10 mouse cellular contexts compared by ENCODE assay signal in the genomic region with DNA sequence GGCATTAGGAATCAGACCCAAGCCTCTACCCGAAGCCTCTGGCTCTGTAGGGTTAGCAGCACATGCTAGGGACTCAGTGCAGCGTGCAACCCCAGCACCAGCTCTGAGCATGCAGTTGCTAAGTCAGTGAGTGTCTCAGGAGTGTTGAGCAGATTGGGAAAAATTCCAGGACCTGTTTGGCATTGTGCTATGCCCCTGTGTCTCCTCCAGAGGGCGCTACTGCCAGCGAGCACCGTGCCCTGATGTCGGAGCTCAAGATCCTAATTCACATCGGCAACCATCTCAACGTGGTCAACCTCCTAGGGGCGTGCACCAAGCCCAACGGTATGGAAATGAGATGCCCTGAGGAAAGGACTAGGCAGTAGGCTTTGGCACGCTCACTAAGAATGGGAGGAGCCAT. TPM values are rescaled to one million over a fixed set of nuclear protein-coding genes. Genes with fewer than 3 reads are reported as not detected.
DNase-seq lines count a peak whose midpoint lies in the region; ATAC-seq and TF ChIP-seq lines count a peak whose summit lies in the region.
"Had no signal": no experiment of that assay in that cellular context is flagged by ENCODE, and none has a peak within 500 bp of the region (broad histone marks: within the 10 kb centered on the region; RNA-seq: fewer than 3 reads in every experiment).

No protein-coding gene starts in this region.

- no peak overlapping the region for H3K27ac ChIP-seq in layer of hippocampus, adult 2 months
- no peak overlapping the region for H3K27ac ChIP-seq in cortical plate, adult 2 months (ENCODE audit: insufficient read depth, low read length)
- H3K27ac ChIP-seq in heart, postnatal 0 days (ENCODE audit: low read depth): no peak overlapping the region
- H3K27ac ChIP-seq in neural tube, embryonic 12.5 days: no peak overlapping the region
- H3K27ac ChIP-seq: liver, embryonic 15.5 days had no signal

- H3K4me3 ChIP-seq in layer of hippocampus, adult 2 months: no peak overlapping the region
- no peak overlapping the region for H3K4me3 ChIP-seq in cortical plate, adult 2 months (ENCODE audit: insufficient read depth, low read length)
- no peak overlapping the region for H3K4me3 ChIP-seq in heart, postnatal 0 days (ENCODE audit: low read depth, low read length)
- H3K4me3 ChIP-seq in neural tube, embryonic 12.5 days: no peak overlapping the region
- H3K4me3 ChIP-seq: liver, embryonic 15.5 days had no signal

- TF ChIP-seq POLR2A in cortical plate, adult 2 months (IDR thresholded peaks at IDR 0.05; ENCODE audit: extremely low read depth, insufficient read depth, low read length): no peak

- H3K9me3 ChIP-seq in heart, postnatal 0 days (replicated peaks; ENCODE audit: control insufficient read depth, low read length): no peaks in the 10 kb centered on the region
- H3K9me3 ChIP-seq in neural tube, embryonic 12.5 days: no peaks in the 10 kb centered on the region
- H3K9me3 ChIP-seq: liver, embryonic 15.5 days had no signal

- ATAC-seq in heart, postnatal 0 days (ENCODE audit: insufficient read depth, low read depth): peak; percentile 61; the same call in 1 of the 2 replicates
- ATAC-seq in neural tube, embryonic 12.5 days (ENCODE audit: low FRiP score, low read depth): peak; percentile 35; the same call in 1 of the 2 replicates
- ATAC-seq in megakaryocyte, adult 5-6 weeks (ENCODE audit: poor library complexity, severe bottlenecking): no peak
- ATAC-seq in inflammation-experienced regulatory T-cells, adult 6 months: no peak

- TF ChIP-seq EP300 in heart, postnatal 0 days (IDR thresholded peaks at IDR 0.05; ENCODE audit: low read depth): no peak

- WGBS in heart, postnatal 0 days: 14% methylated on average over 11 of the region's 11 CpGs
- WGBS in neural tube, embryonic 12.5 days: 2% methylated on average over 11 of the region's 11 CpGs

- no peak for DNase-seq in layer of hippocampus, adult 2 months (ENCODE audit: low spot score in 2 of 2)
- DNase-seq in layer of hippocampus, postnatal 25 days (ENCODE audit: extremely low spot score in 1 of 2, low spot score in 1 of 2): no peak
- peak; percentile 32 for DNase-seq in heart, postnatal 0 days (ENCODE audit: low spot score)
- DNase-seq in right cerebral cortex, adult 2 months (ENCODE audit: low spot score in 2 of 2): no peak

- H3K9ac ChIP-seq in heart, postnatal 0 days (replicated peaks; ENCODE audit: low read depth, low read length): no peak overlapping the region
- H3K9ac ChIP-seq in neural tube, embryonic 12.5 days: no peak overlapping the region
- H3K9ac ChIP-seq: liver, embryonic 15.5 days had no signal

- no peaks in the 10 kb centered on the region for H3K36me3 ChIP-seq in heart, postnatal 0 days (replicated peaks; ENCODE audit: control insufficient read depth, insufficient read depth, low read length)
- H3K36me3 ChIP-seq in neural tube, embryonic 12.5 days: no peaks in the 10 kb centered on the region
- H3K36me3 ChIP-seq: liver, embryonic 15.5 days had no signal

- peaks cover 31% of the 10 kb centered on the region for H3K27me3 ChIP-seq in heart, postnatal 0 days (ENCODE audit: control insufficient read depth, insufficient read depth, low read length)
- peaks cover 59% of the 10 kb centered on the region for H3K27me3 ChIP-seq in neural tube, embryonic 12.5 days (replicated peaks)

- TF ChIP-seq CTCF in layer of hippocampus, adult 2 months (conservative IDR thresholded peaks at IDR 0.05): peak; percentile 77
- TF ChIP-seq CTCF in cortical plate, adult 2 months (IDR thresholded peaks at IDR 0.05; ENCODE audit: extremely low read depth, insufficient read depth, low read length): peak; percentile 45
- TF ChIP-seq CTCF in heart, postnatal 0 days (IDR thresholded peaks at IDR 0.05; ENCODE audit: low read depth): peak; percentile 64

- H3K4me1 ChIP-seq in cortical plate, adult 2 months (ENCODE audit: control insufficient read depth, insufficient read depth, low read length): no peaks in the 10 kb centered on the region
- H3K4me1 ChIP-seq in heart, postnatal 0 days (ENCODE audit: control insufficient read depth, insufficient read depth): peaks cover 6% of the 10 kb centered on the region; the same call in 1 of the 2 replicates
- H3K4me1 ChIP-seq in neural tube, embryonic 12.5 days: peaks cover 7% of the 10 kb centered on the region; the same call in 1 of the 2 replicates

- H3K4me2 ChIP-seq in heart, postnatal 0 days (ENCODE audit: low read depth, low read length): peak overlapping the region; percentile 25; the same call in 1 of the 2 replicates
- H3K4me2 ChIP-seq in neural tube, embryonic 12.5 days (replicated peaks): peak overlapping the region; percentile 24
- H3K4me2 ChIP-seq: liver, embryonic 15.5 days had no signal

RNA-seq across cellular contexts. Expression of a gene that starts 27.0 kb away (rescaled TPM):
- total RNA-seq in layer of hippocampus, adult 2 months (2021): not detected
- total RNA-seq in layer of hippocampus, postnatal 25 days (2021): under 1 TPM in 1 of 2 experiments, not detected in 1; 0.84 TPM
- 0.55 TPM in 1 of 2 replicates, not detected in the other for polyA plus RNA-seq in cortical plate, adult 2 months (2012; rRNA removed)
- total RNA-seq in heart, postnatal 0 days (2014; rRNA removed; ENCODE audit: low replicate concordance): 2.0 and 82.4 TPM in 2 replicates
- polyA plus RNA-seq in heart, postnatal 0 days (2015; fragmentation: Nextera tagmentation; extraction: Ambion mirVana): 2.0 and 301 TPM in 2 replicates
- polyA plus RNA-seq in neural tube, embryonic 12.5 days (2016; fragmentation: Nextera tagmentation; extraction: Ambion mirVana): not detected in 2 replicates
- total RNA-seq in megakaryocyte, adult 5-6 weeks (2015): not detected in 2 replicates
- not detected in 2 replicates for total RNA-seq in megakaryocyte, adult 5-6 weeks (2017)
- polyA plus RNA-seq in inflammation-experienced regulatory T-cells, adult 6 months (2017; shearing (Covaris generic)): not detected
- polyA plus RNA-seq: stomach, embryonic 16.5 days had no signal

RNA-seq across cellular contexts. Expression of a gene that starts 27.4 kb away (rescaled TPM):
- 1 to 10 TPM; 2.2 to 2.6 TPM for total RNA-seq in layer of hippocampus, adult 2 months (2021)
- 1 to 10 TPM; 1.9 to 2.5 TPM for total RNA-seq in layer of hippocampus, postnatal 25 days (2021)
- polyA plus RNA-seq in cortical plate, adult 2 months (2012; rRNA removed): 1.9 and 2.1 TPM in 2 replicates
- 13.6 and 16.5 TPM in 2 replicates for total RNA-seq in heart, postnatal 0 days (2014; rRNA removed; ENCODE audit: low replicate concordance)
- 3.2 and 3.3 TPM in 2 replicates for polyA plus RNA-seq in heart, postnatal 0 days (2015; fragmentation: Nextera tagmentation; extraction: Ambion mirVana)
- polyA plus RNA-seq in neural tube, embryonic 12.5 days (2016; fragmentation: Nextera tagmentation; extraction: Ambion mirVana): 2.4 and 2.8 TPM in 2 replicates
- total RNA-seq in megakaryocyte, adult 5-6 weeks (2015): 0.09 TPM in 1 of 2 replicates, not detected in the other
- total RNA-seq in megakaryocyte, adult 5-6 weeks (2017): not detected in 2 replicates
- not detected for polyA plus RNA-seq in inflammation-experienced regulatory T-cells, adult 6 months (2017; shearing (Covaris generic))

Comparison
In these comparisons a context has a peak if more than half of its experiments do, and no peak if none do; other contexts are left out.
1. ATAC-seq: peak in heart, postnatal 0 days (single experiment) and neural tube, embryonic 12.5 days (single experiment); none in megakaryocyte, adult 5-6 weeks (single experiment) and inflammation-experienced regulatory T-cells, adult 6 months (single experiment).
2. Peak in every context shown above with its lines, with median percentiles within 50 percentile points of each other: CTCF ChIP-seq.